Mouse (Mus musculus) frontal cortex, postnatal 25 days (tissue): Measurements from ENCODE around the gene Gtsf1l.

Experiments
- DNase-seq, 2 experiments: peaks; one replicate each; pipeline ENCODE4 v3.0.0; 2022; ENCODE audit warnings: low spot score in 2 of 2

Gene Gtsf1l

GRCm38 (mm10) chr2:163087728-163088127 is at the start of gene Gtsf1l:
Gene Gtsf1l, minus strand, starts transcription at chr2:163087855.
- no peak for DNase-seq

GRCm38 (mm10) chr2:163136996-163137395 is 49.3 kb upstream of the Gtsf1l start:
- no peak for DNase-seq

- no peak for DNase-seq
These were observed 48.3 kb upstream of the Gtsf1l start for GRCm38 (mm10) chr2:163135931-163136330.

- no peak for DNase-seq
These were observed 44.7 kb upstream of the Gtsf1l start for GRCm38 (mm10) chr2:163132314-163132713.

- DNase-seq: no peak
These were observed 43.2 kb upstream of the Gtsf1l start for GRCm38 (mm10) chr2:163130837-163131236.

GRCm38 (mm10) chr2:163123496-163123895 is 35.8 kb upstream of the Gtsf1l start:
- no peak for DNase-seq

- DNase-seq: no peak
These were observed 34.7 kb upstream of the Gtsf1l start for GRCm38 (mm10) chr2:163122319-163122718.

- DNase-seq: no peak
These were observed 33.7 kb upstream of the Gtsf1l start for GRCm38 (mm10) chr2:163121353-163121660.

GRCm38 (mm10) chr2:163120626-163121352 is 33.1 kb upstream of the Gtsf1l start:
- no peak for DNase-seq

- DNase-seq: no peak
These were observed 24.0 kb upstream of the Gtsf1l start for GRCm38 (mm10) chr2:163111413-163112201.

GRCm38 (mm10) chr2:163110706-163111105 is 23.1 kb upstream of the Gtsf1l start:
- DNase-seq: no peak

GRCm38 (mm10) chr2:163108385-163108784 is 20.7 kb upstream of the Gtsf1l start:
- no peak for DNase-seq

- DNase-seq: no peak
These were observed 16.6 kb upstream of the Gtsf1l start for GRCm38 (mm10) chr2:163104086-163104770.

GRCm38 (mm10) chr2:163102900-163103653 is 15.4 kb upstream of the Gtsf1l start:
- no peak for DNase-seq

- DNase-seq: no peak
These were observed 14.6 kb upstream of the Gtsf1l start for GRCm38 (mm10) chr2:163102216-163102615.

- DNase-seq: peak; percentile 55 to 72
These were observed 14.1 kb upstream of the Gtsf1l start for GRCm38 (mm10) chr2:163101646-163102203.

- no peak for DNase-seq
These were observed 12.9 kb upstream of the Gtsf1l start for GRCm38 (mm10) chr2:163100551-163100950.

- no peak for DNase-seq
These were observed 12.3 kb upstream of the Gtsf1l start for GRCm38 (mm10) chr2:163099919-163100318.

- no peak for DNase-seq
These were observed 8.1 kb upstream of the Gtsf1l start for GRCm38 (mm10) chr2:163095784-163096183.

GRCm38 (mm10) chr2:163094909-163095308 is 7.3 kb upstream of the Gtsf1l start:
- DNase-seq: no peak

- DNase-seq: no peak
These were observed 1.9 kb upstream of the Gtsf1l start for GRCm38 (mm10) chr2:163089475-163090123.
